Mouse (Mus musculus) small intestine, adult 2 months (tissue): Measurements from ENCODE around the gene Wdr24.

Experiments
- CTCF ChIP-seq: fragments of 200-500 bp; IDR thresholded peaks from 2 replicates; pipeline ENCODE4 v1.5.1; 2012; ENCODE audit warnings: low read depth, mild to moderate bottlenecking, control low read depth, inconsistent platforms, low read length, moderate library complexity, mixed read lengths; ENCODE audit not compliant: insufficient replicate concordance, insufficient read length; ENCODE audit errors: extremely low read depth
- POLR2A ChIP-seq: fragments of 200-500 bp; IDR thresholded peaks from 2 replicates; pipeline ENCODE4 v1.6.1; 2012; ENCODE audit warnings: low read depth, mild to moderate bottlenecking, control low read depth, inconsistent platforms, low read length, moderate library complexity

- TF ChIP-seq CTCF (no peak), POLR2A (no peak)
Observed at GRCm38 (mm10) chr17:25808028-25808427, 15.4 kb upstream of the Wdr24 start.
